Mouse (Mus musculus) yolk sac, embryonic 10.5 days (tissue): Measurements from ENCODE around the gene Pla2g2e.
A peak's percentile ranks its signal among the peaks of the same experiment; 100 is the strongest.
"Not testable (repeated sequence)": the region's sequence is repeated elsewhere in the genome, so short reads cannot be mapped to it uniquely, and the experiment has no call there.

Source experiments
- DNase-seq: peaks from one replicate; pipeline ENCODE4 v3.0.0-alpha.2; 2017; ENCODE audit warnings: low spot score

Pla2g2e gene

GRCm38 (mm10) chr4:138882179-138882578, 4.4 kb downstream of the Pla2g2e start:
- DNase-seq = no peak

- peak; percentile 32 for DNase-seq
Observed at GRCm38 (mm10) chr4:138884261-138884660, 6.5 kb downstream of the Pla2g2e start.

DNA sequence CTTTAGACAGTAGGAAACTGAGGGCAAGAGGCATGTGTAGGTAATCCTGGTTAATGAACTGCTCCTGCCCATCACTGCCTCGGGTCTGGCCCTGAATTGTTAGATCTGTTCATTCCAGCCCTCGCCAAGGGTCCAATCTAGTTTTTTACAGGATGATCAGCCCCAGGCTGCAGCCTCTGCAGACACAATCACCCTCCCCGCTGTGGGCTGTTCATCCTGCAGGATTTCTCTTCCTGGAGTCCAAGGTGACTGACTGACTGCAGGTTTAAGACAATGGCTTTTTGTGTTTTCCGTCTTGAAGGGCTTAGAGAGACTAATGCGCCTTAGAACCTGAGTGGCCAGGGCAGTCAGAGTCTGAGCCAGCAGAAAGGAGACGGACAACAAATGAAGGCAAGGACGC, 11.4 kb downstream of the Pla2g2e start:
- DNase-seq = no peak

GRCm38 (mm10) chr4:138889635-138890034, 11.9 kb downstream of the Pla2g2e start:
- no peak for DNase-seq

- DNase-seq = no peak
Observed at GRCm38 (mm10) chr4:138892655-138893054, 14.9 kb downstream of the Pla2g2e start.

DNA sequence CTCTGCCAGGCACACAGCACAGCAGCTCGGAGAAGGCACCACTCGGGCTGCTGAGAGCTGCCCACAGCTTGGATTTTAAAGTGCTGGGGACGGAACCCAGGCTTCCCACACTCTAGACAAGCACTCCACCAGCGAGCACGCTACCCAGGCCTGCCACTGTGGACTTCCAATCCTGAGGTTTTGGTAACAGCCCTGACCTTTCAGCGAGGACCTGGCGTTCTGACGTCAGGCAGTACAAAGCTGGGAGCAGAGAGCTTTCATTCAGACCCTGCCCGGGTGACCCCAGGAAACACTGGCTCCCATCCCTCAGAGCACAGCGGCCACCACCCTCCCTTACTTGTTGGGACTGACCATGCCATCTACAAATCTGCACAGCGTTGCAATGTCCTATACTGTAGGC, 16.0 kb downstream of the Pla2g2e start:
- not testable (repeated sequence) for DNase-seq

GRCm38 (mm10) chr4:138899361-138899760, 21.6 kb downstream of the Pla2g2e start:
- DNase-seq = no peak

GRCm38 (mm10) chr4:138905624-138906337, 28.0 kb downstream of the Pla2g2e start:
- DNase-seq = peak; percentile 25

DNA sequence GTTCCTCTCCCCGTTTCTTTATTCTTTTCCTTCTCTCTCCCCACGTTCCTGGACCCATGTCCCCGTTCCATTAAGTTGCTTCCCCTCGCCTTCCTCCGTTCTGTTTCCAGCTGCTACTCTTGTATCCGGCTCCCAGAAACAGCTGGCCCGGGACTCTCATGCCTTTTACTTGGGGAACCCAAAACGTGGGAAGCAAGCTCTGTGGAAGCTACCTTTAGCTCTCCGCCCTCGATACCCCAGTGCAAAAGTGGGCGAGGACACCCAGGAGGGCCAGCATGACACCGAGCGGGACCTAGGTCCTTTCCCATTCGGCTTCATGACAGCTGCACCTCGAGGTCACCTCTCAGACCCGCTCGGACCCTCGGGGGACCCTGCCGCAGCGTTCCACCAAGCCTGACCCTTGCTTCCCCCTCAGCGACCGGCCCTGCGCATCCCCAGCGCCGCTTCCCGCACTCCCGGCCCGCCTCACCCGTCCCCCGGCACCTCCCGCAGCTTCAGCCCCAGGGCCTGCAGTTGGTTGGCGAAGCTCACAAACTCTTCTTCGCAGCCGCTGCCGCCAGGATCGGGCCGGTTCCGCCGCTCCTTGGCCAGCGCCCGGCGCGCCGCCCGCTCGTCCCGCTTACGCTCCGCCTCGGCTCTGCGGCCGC, 35.5 kb downstream of the Pla2g2e start:
- peak; percentile 20 for DNase-seq

- DNase-seq = peak; percentile 93
Observed at GRCm38 (mm10) chr4:138913797-138914196, 36.1 kb downstream of the Pla2g2e start, which contains the start of gene Otud3. TSS of gene Otud3 (minus strand) at chr4:138913945.

GRCm38 (mm10) chr4:138917282-138917681, 39.5 kb downstream of the Pla2g2e start:
- no peak for DNase-seq

GRCm38 (mm10) chr4:138921254-138922130, 43.8 kb downstream of the Pla2g2e start:
- no peak for DNase-seq

GRCm38 (mm10) chr4:138922131-138922459, 44.4 kb downstream of the Pla2g2e start:
- DNase-seq = peak; percentile 87

DNA sequence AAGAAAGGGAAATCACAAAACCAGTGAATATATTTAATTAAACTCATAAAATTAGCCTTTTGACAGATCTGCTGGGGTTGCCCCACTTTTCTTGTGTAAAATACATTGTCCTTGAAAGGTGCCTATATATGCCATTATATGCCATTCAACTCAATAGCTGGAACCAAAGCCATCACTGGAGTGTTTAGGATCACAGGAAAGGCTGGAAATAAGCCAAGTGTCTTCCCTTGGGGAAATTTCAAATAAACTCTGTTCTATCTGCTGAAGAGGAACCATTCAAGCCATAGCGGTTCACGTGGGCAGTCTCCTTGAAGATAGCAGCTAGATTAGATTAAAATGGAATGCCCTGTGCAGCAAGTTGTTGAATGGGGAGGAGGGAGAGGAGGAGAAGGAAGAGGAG, 47.8 kb downstream of the Pla2g2e start:
- DNase-seq = no peak
